ENCODE assay signal across 8 mouse cellular contexts in the genomic region with DNA sequence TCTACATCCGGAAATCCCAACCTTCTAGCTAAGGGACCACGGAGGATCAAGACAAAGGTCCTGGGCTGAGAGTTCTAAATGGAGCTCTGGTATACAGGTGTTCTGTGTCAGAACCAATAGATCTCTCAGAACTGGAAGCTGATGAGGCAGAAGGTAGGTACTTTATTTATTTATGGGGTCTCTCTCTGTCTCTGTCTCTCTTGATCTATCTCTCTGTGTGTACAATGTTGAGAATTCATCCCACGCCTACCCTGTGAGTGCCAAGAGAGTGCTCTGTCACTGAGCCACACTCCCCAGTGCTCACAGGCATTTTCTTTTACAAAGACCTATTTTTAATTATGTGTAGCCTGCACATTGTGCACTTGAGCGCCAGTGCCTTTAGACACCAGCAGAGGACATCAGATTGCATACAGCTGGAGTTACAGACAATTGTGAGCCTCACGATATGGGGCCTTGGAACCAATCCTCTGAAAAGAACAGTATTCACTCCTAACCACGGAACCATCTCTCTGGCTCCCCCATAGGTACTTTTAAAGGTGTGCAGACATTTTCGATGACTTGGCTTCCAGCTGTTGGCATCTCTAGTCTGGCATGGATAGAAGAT. TPM values are rescaled to one million over a fixed set of nuclear protein-coding genes. Genes with fewer than 3 reads are reported as not detected.
DNase-seq lines count a peak whose midpoint lies in the region; ATAC-seq lines count a peak whose summit lies in the region.

TSS of gene Metap2 (minus strand) at position 51 of the 604 bp plus-strand sequence.

- H3K4me1 ChIP-seq in lung, embryonic 16.5 days (replicated peaks; ENCODE audit: control insufficient read depth, insufficient read depth, low read length): no peaks in the 10 kb centered on the region
- H3K4me1 ChIP-seq in embryonic facial prominence, embryonic 13.5 days: no peaks in the 10 kb centered on the region
- H3K4me1 ChIP-seq in heart, embryonic 15.5 days (replicated peaks): no peaks in the 10 kb centered on the region
- H3K4me1 ChIP-seq in neural tube, embryonic 13.5 days (replicated peaks): no peaks in the 10 kb centered on the region

- no peak within 1 kb of the TSS for H3K4me2 ChIP-seq in lung, embryonic 16.5 days (ENCODE audit: low read depth, low read length)
- no peak within 1 kb of the TSS for H3K4me2 ChIP-seq in embryonic facial prominence, embryonic 13.5 days
- H3K4me2 ChIP-seq in heart, embryonic 15.5 days: no peak within 1 kb of the TSS
- H3K4me2 ChIP-seq in neural tube, embryonic 13.5 days: no peak within 1 kb of the TSS

- H3K4me3 ChIP-seq in lung, embryonic 16.5 days (ENCODE audit: low read length): no peak within 1 kb of the TSS
- no peak within 1 kb of the TSS for H3K4me3 ChIP-seq in embryonic facial prominence, embryonic 13.5 days
- H3K4me3 ChIP-seq in heart, embryonic 15.5 days: no peak within 1 kb of the TSS
- H3K4me3 ChIP-seq in neural tube, embryonic 13.5 days: no peak within 1 kb of the TSS

- no peaks in the 10 kb centered on the region for H3K9me3 ChIP-seq in lung, embryonic 16.5 days (ENCODE audit: control insufficient read depth, low read length)
- H3K9me3 ChIP-seq in embryonic facial prominence, embryonic 13.5 days: no peaks in the 10 kb centered on the region
- H3K9me3 ChIP-seq in heart, embryonic 15.5 days (replicated peaks): no peaks in the 10 kb centered on the region
- no peaks in the 10 kb centered on the region for H3K9me3 ChIP-seq in neural tube, embryonic 13.5 days

- no peak within 1 kb of the TSS for H3K9ac ChIP-seq in lung, embryonic 16.5 days (ENCODE audit: low read length)
- no peak within 1 kb of the TSS for H3K9ac ChIP-seq in embryonic facial prominence, embryonic 13.5 days
- no peak within 1 kb of the TSS for H3K9ac ChIP-seq in heart, embryonic 15.5 days
- H3K9ac ChIP-seq in neural tube, embryonic 13.5 days: no peak within 1 kb of the TSS

- no peaks in the 10 kb centered on the region for H3K27me3 ChIP-seq in lung, embryonic 16.5 days (ENCODE audit: control insufficient read depth, insufficient read depth, low read depth, low read length)
- H3K27me3 ChIP-seq in embryonic facial prominence, embryonic 13.5 days: no peaks in the 10 kb centered on the region
- no peaks in the 10 kb centered on the region for H3K27me3 ChIP-seq in heart, embryonic 15.5 days
- H3K27me3 ChIP-seq in neural tube, embryonic 13.5 days: no peaks in the 10 kb centered on the region

- no peak for ATAC-seq in lung, embryonic 16.5 days (ENCODE audit: low read depth)
- ATAC-seq in embryonic facial prominence, embryonic 13.5 days (ENCODE audit: insufficient number of reproducible peaks, insufficient read depth, low FRiP score, low TSS enrichment, low read depth): no peak
- no peak for ATAC-seq in heart, embryonic 15.5 days (replicated peaks; ENCODE audit: insufficient number of reproducible peaks, insufficient read depth, low FRiP score, low read depth)
- no peak for ATAC-seq in neural tube, embryonic 13.5 days (ENCODE audit: low read depth)

- intact Hi-C loops in left cerebral cortex, postnatal 36 days (cut with DNase I): no loop called here

- no peak within 1 kb of the TSS for H3K27ac ChIP-seq in lung, embryonic 16.5 days (ENCODE audit: low read length)
- H3K27ac ChIP-seq in embryonic facial prominence, embryonic 13.5 days: no peak within 1 kb of the TSS
- no peak within 1 kb of the TSS for H3K27ac ChIP-seq in heart, embryonic 15.5 days
- no peak within 1 kb of the TSS for H3K27ac ChIP-seq in neural tube, embryonic 13.5 days (replicated peaks)

- no peak for DNase-seq in lung, postnatal 36 days
- no peak for DNase-seq in left cerebral cortex, postnatal 36 days (ENCODE audit: low spot score in 2 of 2)
- no peak for DNase-seq in urinary bladder, adult 18-20 months (ENCODE audit: low spot score in 2 of 2)
- no peak for DNase-seq in kidney, postnatal 4 days

- no peaks in the 10 kb centered on the region for H3K36me3 ChIP-seq in lung, embryonic 16.5 days (ENCODE audit: control insufficient read depth, insufficient read depth, low read length)
- no peaks in the 10 kb centered on the region for H3K36me3 ChIP-seq in embryonic facial prominence, embryonic 13.5 days
- no peaks in the 10 kb centered on the region for H3K36me3 ChIP-seq in heart, embryonic 15.5 days
- H3K36me3 ChIP-seq in neural tube, embryonic 13.5 days: no peaks in the 10 kb centered on the region

- 69% methylated on average over 7 of the region's 7 CpGs for WGBS in lung, embryonic 16.5 days
- 66% methylated on average over 7 of the region's 7 CpGs for WGBS in embryonic facial prominence, embryonic 13.5 days
- WGBS in heart, embryonic 15.5 days: 64% methylated on average over 7 of the region's 7 CpGs
- 67% methylated on average over 7 of the region's 7 CpGs for WGBS in neural tube, embryonic 13.5 days

RNA-seq across cellular contexts. Expression of gene Metap2, which starts in this region (rescaled TPM):
- polyA plus RNA-seq in lung, embryonic 16.5 days (2015; fragmentation: Nextera tagmentation; extraction: Ambion mirVana): 179 and 192 TPM in 2 replicates
- polyA plus RNA-seq in embryonic facial prominence, embryonic 13.5 days (2015; fragmentation: Nextera tagmentation; extraction: Ambion mirVana): 197 and 212 TPM in 2 replicates
- polyA plus RNA-seq in heart, embryonic 15.5 days (2015; fragmentation: Nextera tagmentation; extraction: Ambion mirVana): 143 and 156 TPM in 2 replicates
- 100 to 1,000 TPM; 102 to 118 TPM for total RNA-seq in left cerebral cortex, postnatal 36 days (2021)
- polyA plus RNA-seq in neural tube, embryonic 13.5 days (2015; fragmentation: Nextera tagmentation; extraction: Ambion mirVana): 171 and 175 TPM in 2 replicates
